Mouse (Mus musculus): ENCODE data around the gene Ubqlnl. TPM values are rescaled to one million over a fixed set of nuclear protein-coding genes. Genes with fewer than 3 reads are reported as not detected.

The Ubqlnl gene
- polyA plus RNA-seq, 1 experiment from 2014 or later: not detected

GRCm38 (mm10) chr7:104167105-104167504 is 16.7 kb upstream of the Ubqlnl start:
- H3K4me3 ChIP-seq (ENCODE audit: low read length): no peak overlapping the region
- H3K27me3 ChIP-seq (ENCODE audit: control insufficient read depth, insufficient read depth, low read depth, low read length): no peaks in the 10 kb centered on the region
- no peak overlapping the region for H3K9ac ChIP-seq (ENCODE audit: low read length)
- no peaks in the 10 kb centered on the region for H3K4me1 ChIP-seq (replicated peaks; ENCODE audit: control insufficient read depth, insufficient read depth, low read length)
- H3K4me2 ChIP-seq (ENCODE audit: low read depth, low read length): no peak overlapping the region
- 0 out of 2 replicates have a peak, but pooled peaks have one; percentile 34 for ATAC-seq (ENCODE audit: low read depth)
- H3K9me3 ChIP-seq (ENCODE audit: control insufficient read depth, low read length): no peaks in the 10 kb centered on the region
- 70% methylated on average over 6 of the region's 6 CpGs for WGBS
- H3K27ac ChIP-seq (ENCODE audit: low read length): no peak overlapping the region
- no peaks in the 10 kb centered on the region for H3K36me3 ChIP-seq (ENCODE audit: control insufficient read depth, insufficient read depth, low read length)

GRCm38 (mm10) chr7:104143179-104143578 is 7.2 kb downstream of the Ubqlnl start, which contains the start of gene Ubqln3:
Gene Ubqln3, minus strand, starts transcription at chr7:104143279.
- H3K4me3 ChIP-seq (ENCODE audit: low read length): no peak within 1 kb of the TSS
- WGBS: 70% methylated on average over 3 of the region's 3 CpGs
- no peaks in the 10 kb centered on the region for H3K27me3 ChIP-seq (ENCODE audit: control insufficient read depth, insufficient read depth, low read depth, low read length)
- no peak within 1 kb of the TSS for H3K27ac ChIP-seq (ENCODE audit: low read length)
- H3K4me1 ChIP-seq (replicated peaks; ENCODE audit: control insufficient read depth, insufficient read depth, low read length): no peaks in the 10 kb centered on the region
- no peak within 1 kb of the TSS for H3K4me2 ChIP-seq (ENCODE audit: low read depth, low read length)
- no peaks in the 10 kb centered on the region for H3K36me3 ChIP-seq (ENCODE audit: control insufficient read depth, insufficient read depth, low read length)
- no peak for ATAC-seq (ENCODE audit: low read depth)
- no peak within 1 kb of the TSS for H3K9ac ChIP-seq (ENCODE audit: low read length)
- no peaks in the 10 kb centered on the region for H3K9me3 ChIP-seq (ENCODE audit: control insufficient read depth, low read length)

GRCm38 (mm10) chr7:104137305-104137704 is 13.1 kb downstream of the Ubqlnl start, which contains the start of gene Olfr643:
Gene Olfr643, minus strand, starts transcription at chr7:104137405.
- no peak within 1 kb of the TSS for H3K9ac ChIP-seq (ENCODE audit: low read length)
- no peaks in the 10 kb centered on the region for H3K27me3 ChIP-seq (ENCODE audit: control insufficient read depth, insufficient read depth, low read depth, low read length)
- no peaks in the 10 kb centered on the region for H3K36me3 ChIP-seq (ENCODE audit: control insufficient read depth, insufficient read depth, low read length)
- WGBS: 56% methylated on average over 5 of the region's 5 CpGs
- H3K4me3 ChIP-seq (ENCODE audit: low read length): no peak within 1 kb of the TSS
- no peak; the same call in 1 of the 2 replicates for ATAC-seq (ENCODE audit: low read depth)
- no peak within 1 kb of the TSS for H3K4me2 ChIP-seq (ENCODE audit: low read depth, low read length)
- no peaks in the 10 kb centered on the region for H3K4me1 ChIP-seq (replicated peaks; ENCODE audit: control insufficient read depth, insufficient read depth, low read length)
- no peaks in the 10 kb centered on the region for H3K9me3 ChIP-seq (ENCODE audit: control insufficient read depth, low read length)
- H3K27ac ChIP-seq (ENCODE audit: low read length): no peak within 1 kb of the TSS

GRCm38 (mm10) chr7:104129726-104130125 is 20.6 kb downstream of the Ubqlnl start, which contains the start of gene Ubqln5:
Gene Ubqln5, minus strand, starts transcription at chr7:104129826.
- no peak within 1 kb of the TSS for H3K4me3 ChIP-seq (ENCODE audit: low read length)
- H3K4me2 ChIP-seq (ENCODE audit: low read depth, low read length): no peak within 1 kb of the TSS
- no peaks in the 10 kb centered on the region for H3K27me3 ChIP-seq (ENCODE audit: control insufficient read depth, insufficient read depth, low read depth, low read length)
- 83% methylated on average over 5 of the region's 5 CpGs for WGBS
- no peaks in the 10 kb centered on the region for H3K4me1 ChIP-seq (replicated peaks; ENCODE audit: control insufficient read depth, insufficient read depth, low read length)
- no peak for ATAC-seq (ENCODE audit: low read depth)
- H3K36me3 ChIP-seq (ENCODE audit: control insufficient read depth, insufficient read depth, low read length): no peaks in the 10 kb centered on the region
- H3K27ac ChIP-seq (ENCODE audit: low read length): no peak within 1 kb of the TSS
- H3K9ac ChIP-seq (ENCODE audit: low read length): no peak within 1 kb of the TSS
- no peaks in the 10 kb centered on the region for H3K9me3 ChIP-seq (ENCODE audit: control insufficient read depth, low read length)

- no peak within 1 kb of the TSS for H3K4me3 ChIP-seq (ENCODE audit: low read length)
- H3K27ac ChIP-seq (ENCODE audit: low read length): no peak within 1 kb of the TSS
- no peak within 1 kb of the TSS for H3K4me2 ChIP-seq (ENCODE audit: low read depth, low read length)
- no peaks in the 10 kb centered on the region for H3K36me3 ChIP-seq (ENCODE audit: control insufficient read depth, insufficient read depth, low read length)
- H3K9ac ChIP-seq (ENCODE audit: low read length): no peak within 1 kb of the TSS
- no peaks in the 10 kb centered on the region for H3K9me3 ChIP-seq (ENCODE audit: control insufficient read depth, low read length)
- no peaks in the 10 kb centered on the region for H3K4me1 ChIP-seq (replicated peaks; ENCODE audit: control insufficient read depth, insufficient read depth, low read length)
- no peak for ATAC-seq (ENCODE audit: low read depth)
- H3K27me3 ChIP-seq (ENCODE audit: control insufficient read depth, insufficient read depth, low read depth, low read length): no peaks in the 10 kb centered on the region
Measured at GRCm38 (mm10) chr7:104104757-104104972, 45.7 kb downstream of the Ubqlnl start, which contains the start of gene Olfr646. Gene Olfr646, plus strand, starts transcription at chr7:104104873.

GRCm38 (mm10) chr7:104103913-104104756 is 46.2 kb downstream of the Ubqlnl start:
- H3K9ac ChIP-seq (ENCODE audit: low read length): no peak overlapping the region
- H3K4me3 ChIP-seq (ENCODE audit: low read length): no peak overlapping the region
- H3K9me3 ChIP-seq (ENCODE audit: control insufficient read depth, low read length): no peaks in the 10 kb centered on the region
- WGBS: 66% methylated on average over 4 of the region's 4 CpGs
- H3K27me3 ChIP-seq (ENCODE audit: control insufficient read depth, insufficient read depth, low read depth, low read length): no peaks in the 10 kb centered on the region
- no peaks in the 10 kb centered on the region for H3K4me1 ChIP-seq (replicated peaks; ENCODE audit: control insufficient read depth, insufficient read depth, low read length)
- H3K36me3 ChIP-seq (ENCODE audit: control insufficient read depth, insufficient read depth, low read length): no peaks in the 10 kb centered on the region
- ATAC-seq (ENCODE audit: low read depth): no peak
- no peak overlapping the region for H3K4me2 ChIP-seq (ENCODE audit: low read depth, low read length)
- H3K27ac ChIP-seq (ENCODE audit: low read length): no peak overlapping the region

Other genes starting within 250 kb of the Ubqlnl start
- not detected in 2 replicates for gene Olfr65, start 247.1 kb downstream of the Ubqlnl start, polyA plus RNA-seq (2015; fragmentation: Nextera tagmentation; extraction: Ambion mirVana)
- not detected in 2 replicates for gene Olfr631, start 221.7 kb downstream of the Ubqlnl start, polyA plus RNA-seq (2015; fragmentation: Nextera tagmentation; extraction: Ambion mirVana)
- not detected in 2 replicates for gene Olfr632, start 216.2 kb downstream of the Ubqlnl start, polyA plus RNA-seq (2015; fragmentation: Nextera tagmentation; extraction: Ambion mirVana)
- gene Olfr633, start 206.1 kb downstream of the Ubqlnl start, polyA plus RNA-seq (2015; fragmentation: Nextera tagmentation; extraction: Ambion mirVana): not detected in 2 replicates
- gene Olfr635, start 179.4 kb downstream of the Ubqlnl start, polyA plus RNA-seq (2015; fragmentation: Nextera tagmentation; extraction: Ambion mirVana): not detected in 2 replicates
- not detected in 2 replicates for gene Olfr638, start 151.8 kb downstream of the Ubqlnl start, polyA plus RNA-seq (2015; fragmentation: Nextera tagmentation; extraction: Ambion mirVana)
- not detected in 2 replicates for gene Olfr639, start 133.3 kb downstream of the Ubqlnl start, polyA plus RNA-seq (2015; fragmentation: Nextera tagmentation; extraction: Ambion mirVana)
- gene Olfr640, start 125.0 kb downstream of the Ubqlnl start, polyA plus RNA-seq (2015; fragmentation: Nextera tagmentation; extraction: Ambion mirVana): not detected in 2 replicates
- not detected in 2 replicates for gene Olfr641, start 115.1 kb downstream of the Ubqlnl start, polyA plus RNA-seq (2015; fragmentation: Nextera tagmentation; extraction: Ambion mirVana)
- not detected in 2 replicates for gene Olfr642, start 97.9 kb downstream of the Ubqlnl start, polyA plus RNA-seq (2015; fragmentation: Nextera tagmentation; extraction: Ambion mirVana)
- not detected in 2 replicates for gene 4930516K23Rik, start 89.1 kb downstream of the Ubqlnl start, polyA plus RNA-seq (2015; fragmentation: Nextera tagmentation; extraction: Ambion mirVana)
- gene Olfr644, start 78.7 kb downstream of the Ubqlnl start, polyA plus RNA-seq (2015; fragmentation: Nextera tagmentation; extraction: Ambion mirVana): not detected in 2 replicates
- gene Olfr645, start 65.1 kb downstream of the Ubqlnl start, polyA plus RNA-seq (2015; fragmentation: Nextera tagmentation; extraction: Ambion mirVana): not detected in 2 replicates
- not detected in 2 replicates for gene Olfr646, start 45.7 kb downstream of the Ubqlnl start, polyA plus RNA-seq (2015; fragmentation: Nextera tagmentation; extraction: Ambion mirVana)
- gene Ubqln5, start 20.7 kb downstream of the Ubqlnl start, polyA plus RNA-seq (2015; fragmentation: Nextera tagmentation; extraction: Ambion mirVana): not detected in 2 replicates
- gene Olfr643, start 13.2 kb downstream of the Ubqlnl start, polyA plus RNA-seq (2015; fragmentation: Nextera tagmentation; extraction: Ambion mirVana): not detected in 2 replicates
- not detected in 2 replicates for gene Ubqln3, start 7.3 kb downstream of the Ubqlnl start, polyA plus RNA-seq (2015; fragmentation: Nextera tagmentation; extraction: Ambion mirVana)
- 0.20 TPM in 1 of 2 replicates, not detected in the other for gene Olfm5, start 14.3 kb upstream of the Ubqlnl start, polyA plus RNA-seq (2015; fragmentation: Nextera tagmentation; extraction: Ambion mirVana)
- gene Olfr648, start 32.8 kb upstream of the Ubqlnl start, polyA plus RNA-seq (2015; fragmentation: Nextera tagmentation; extraction: Ambion mirVana): 0.16 and 0.21 TPM in 2 replicates
- gene Olfr649, start 45.4 kb upstream of the Ubqlnl start, polyA plus RNA-seq (2015; fragmentation: Nextera tagmentation; extraction: Ambion mirVana): not detected in 2 replicates
- gene Trim6, start 68.2 kb upstream of the Ubqlnl start, polyA plus RNA-seq (2015; fragmentation: Nextera tagmentation; extraction: Ambion mirVana): 0.74 and 1.4 TPM in 2 replicates
- 2.6 and 3.8 TPM in 2 replicates for gene Trim34a, start 93.9 kb upstream of the Ubqlnl start, polyA plus RNA-seq (2015; fragmentation: Nextera tagmentation; extraction: Ambion mirVana)
- 0.39 and 0.74 TPM in 2 replicates for gene Trim5, start 137.5 kb upstream of the Ubqlnl start, polyA plus RNA-seq (2015; fragmentation: Nextera tagmentation; extraction: Ambion mirVana)
- 4.3 and 6.8 TPM in 2 replicates for gene Trim12a, start 164.9 kb upstream of the Ubqlnl start, polyA plus RNA-seq (2015; fragmentation: Nextera tagmentation; extraction: Ambion mirVana)
- 0.15 TPM in 1 of 2 replicates, not detected in the other for gene Trim34b, start 178.9 kb upstream of the Ubqlnl start, polyA plus RNA-seq (2015; fragmentation: Nextera tagmentation; extraction: Ambion mirVana)
- 1.6 and 2.6 TPM in 2 replicates for gene Trim12c, start 202.8 kb upstream of the Ubqlnl start, polyA plus RNA-seq (2015; fragmentation: Nextera tagmentation; extraction: Ambion mirVana)
- gene Trim30b, start 219.3 kb upstream of the Ubqlnl start, polyA plus RNA-seq (2015; fragmentation: Nextera tagmentation; extraction: Ambion mirVana): 0.09 and 0.10 TPM in 2 replicates